Mouse (Mus musculus) neural tube, embryonic 12.5 days (tissue): ENCODE results near the gene Gm49380. TPM values are rescaled to one million over a fixed set of nuclear protein-coding genes. Genes with fewer than 3 reads are reported as not detected.

ENCODE experiments used
- ATAC-seq: fragments of 200-750 bp; cut with Nextera tagmentation; 2 replicates; pipeline ENCODE4 v1.8.0; 2017; ENCODE audit warnings: low read depth, mild to moderate bottlenecking, moderate TSS enrichment, moderate library complexity; ENCODE audit not compliant: low FRiP score
- H3K27ac ChIP-seq: fragments of 300-500 bp; sonication (generic); 2 replicates; pipeline ENCODE4 v1.5.1; 2016
- H3K27me3 ChIP-seq: fragments of 300-500 bp; sonication (generic); replicated peaks from 2 replicates; pipeline ENCODE4 v1.6.1; 2016; ENCODE audit warnings: mild to moderate bottlenecking
- H3K36me3 ChIP-seq: fragments of 300-500 bp; sonication (generic); 2 replicates; pipeline ENCODE4 v1.6.1; 2016; ENCODE audit warnings: mild to moderate bottlenecking
- H3K4me1 ChIP-seq: fragments of 300-500 bp; sonication (generic); 2 replicates; pipeline ENCODE4 v1.6.1; 2016
- H3K4me2 ChIP-seq: fragments of 300-500 bp; sonication (generic); replicated peaks from 2 replicates; pipeline ENCODE4 v1.6.1; 2016; ENCODE audit warnings: mild to moderate bottlenecking
- H3K4me3 ChIP-seq: fragments of 300-500 bp; sonication (generic); 2 replicates; pipeline ENCODE4 v1.5.1; 2016
- H3K9ac ChIP-seq: fragments of 300-500 bp; sonication (generic); 2 replicates; pipeline ENCODE4 v1.6.1; 2016; ENCODE audit warnings: mild to moderate bottlenecking
- H3K9me3 ChIP-seq: fragments of 300-500 bp; sonication (generic); 2 replicates; pipeline ENCODE4 v1.6.1; 2016; ENCODE audit warnings: mild to moderate bottlenecking
- WGBS: fragments of 180-500 bp; shearing (Covaris S2); methylation state at CpG from one replicate; pipeline ENCODE4 v1.1.7; 2016; 5-methylcytosine and 5-hydroxymethylcytosine counted together
- polyA plus RNA-seq: library from polyadenylated mRNA; unstranded; fragments of >200 nt; fragmentation: Nextera tagmentation; extraction: Ambion mirVana; gene quantifications from 2 replicates; pipeline ENCODE4 v1.2.1, GENCODE M21; 2016

Gm49380 gene
- polyA plus RNA-seq, 1 experiment from 2014 or later: 0.51 TPM

- no peaks in the 10 kb centered on the region for H3K4me1 ChIP-seq
- no peaks in the 10 kb centered on the region for H3K27me3 ChIP-seq
- ATAC-seq: no peak
- H3K4me3 ChIP-seq: no peak overlapping the region
- no peak overlapping the region for H3K9ac ChIP-seq
- H3K27ac ChIP-seq: no peak overlapping the region
- no peaks in the 10 kb centered on the region for H3K9me3 ChIP-seq
- no peaks in the 10 kb centered on the region for H3K36me3 ChIP-seq
- H3K4me2 ChIP-seq: no peak overlapping the region
- 90% methylated on average over 5 of the region's 5 CpGs for WGBS
Measured at GRCm38 (mm10) chr9:44031079-44031478, 82.2 kb downstream of the Gm49380 start.

GRCm38 (mm10) chr9:44030646-44031045 is 82.7 kb downstream of the Gm49380 start:
- no peak for ATAC-seq
- H3K4me3 ChIP-seq: no peak overlapping the region

GRCm38 (mm10) chr9:44029580-44030236 is 83.6 kb downstream of the Gm49380 start:
- ATAC-seq: no peak
- 68% methylated on average over 5 of the region's 5 CpGs for WGBS
- Histone ChIP-seq H3K9me3 (no peaks in the 10 kb centered on the region), H3K27ac (no peak overlapping the region), H3K27me3 (no peaks in the 10 kb centered on the region), H3K4me1 (no peaks in the 10 kb centered on the region), H3K36me3 (no peaks in the 10 kb centered on the region), H3K9ac (no peak overlapping the region), H3K4me2 (no peak overlapping the region), H3K4me3 (no peak overlapping the region)

More at GRCm38 (mm10) chr9:44030646-44031045, 82.7 kb downstream of the Gm49380 start:
- no peaks in the 10 kb centered on the region for H3K36me3 ChIP-seq
- 90% methylated on average over 4 of the region's 4 CpGs for WGBS
- no peak overlapping the region for H3K9ac ChIP-seq
- H3K27ac ChIP-seq: no peak overlapping the region
- no peaks in the 10 kb centered on the region for H3K27me3 ChIP-seq
- H3K4me1 ChIP-seq: no peaks in the 10 kb centered on the region
- no peak overlapping the region for H3K4me2 ChIP-seq
- H3K9me3 ChIP-seq: no peaks in the 10 kb centered on the region

GRCm38 (mm10) chr9:44024096-44024495 is 89.2 kb downstream of the Gm49380 start:
- ATAC-seq: no peak
- no peak overlapping the region for H3K27ac ChIP-seq
- H3K36me3 ChIP-seq: no peaks in the 10 kb centered on the region
- no peaks in the 10 kb centered on the region for H3K4me1 ChIP-seq
- H3K27me3 ChIP-seq: no peaks in the 10 kb centered on the region
- no peak overlapping the region for H3K4me2 ChIP-seq
- H3K9me3 ChIP-seq: no peaks in the 10 kb centered on the region
- no peak overlapping the region for H3K9ac ChIP-seq
- H3K4me3 ChIP-seq: no peak overlapping the region
- 77% methylated on average over 3 of the region's 3 CpGs for WGBS

GRCm38 (mm10) chr9:44022100-44022847 is 91.0 kb downstream of the Gm49380 start:
- Histone ChIP-seq H3K9ac (no peak overlapping the region), H3K36me3 (no peaks in the 10 kb centered on the region), H3K27ac (no peak overlapping the region), H3K27me3 (no peaks in the 10 kb centered on the region), H3K9me3 (no peaks in the 10 kb centered on the region), H3K4me3 (no peak overlapping the region), H3K4me2 (no peak overlapping the region), H3K4me1 (no peaks in the 10 kb centered on the region)
- WGBS: 69% methylated on average over 8 of the region's 8 CpGs
- no peak for ATAC-seq

GRCm38 (mm10) chr9:44020001-44020400 is 93.3 kb downstream of the Gm49380 start:
- H3K36me3 ChIP-seq: no peaks in the 10 kb centered on the region

GRCm38 (mm10) chr9:44017846-44018245 is 95.5 kb downstream of the Gm49380 start:
- 80% methylated on average over 5 of the region's 5 CpGs for WGBS
- no peaks in the 10 kb centered on the region for H3K4me1 ChIP-seq
- H3K27ac ChIP-seq: no peak overlapping the region
- no peaks in the 10 kb centered on the region for H3K9me3 ChIP-seq
- H3K36me3 ChIP-seq: no peaks in the 10 kb centered on the region
- no peak for ATAC-seq
- no peak overlapping the region for H3K4me3 ChIP-seq
- H3K9ac ChIP-seq: no peak overlapping the region
- H3K4me2 ChIP-seq: no peak overlapping the region
- no peaks in the 10 kb centered on the region for H3K27me3 ChIP-seq

More at GRCm38 (mm10) chr9:44020001-44020400, 93.3 kb downstream of the Gm49380 start:
- no peaks in the 10 kb centered on the region for H3K27me3 ChIP-seq
- WGBS: 85% methylated on average over 7 of the region's 7 CpGs
- H3K27ac ChIP-seq: no peak overlapping the region
- no peak overlapping the region for H3K4me3 ChIP-seq
- no peak for ATAC-seq
- H3K4me1 ChIP-seq: no peaks in the 10 kb centered on the region
- H3K4me2 ChIP-seq: no peak overlapping the region
- no peaks in the 10 kb centered on the region for H3K9me3 ChIP-seq
- H3K9ac ChIP-seq: no peak overlapping the region

Other genes with a start within 250 kb of the Gm49380 start
- 0.33 and 0.91 TPM in 2 replicates for gene Thy1, start 70.1 kb downstream of the Gm49380 start, polyA plus RNA-seq
- gene Usp2, start 46.5 kb downstream of the Gm49380 start, polyA plus RNA-seq: 9.1 and 9.3 TPM in 2 replicates
- 0.18 TPM in 1 of 2 replicates, not detected in the other for gene Mfrp, start 11.8 kb downstream of the Gm49380 start, polyA plus RNA-seq
- 0.43 and 0.74 TPM in 2 replicates for gene C1qtnf5, start 6.3 kb downstream of the Gm49380 start, polyA plus RNA-seq
- 57.4 and 59.2 TPM in 2 replicates for gene Rnf26, start within 50 bp of the Gm49380 start, polyA plus RNA-seq
- 19.2 and 19.4 TPM in 2 replicates for gene Mcam, start 21.0 kb upstream of the Gm49380 start, polyA plus RNA-seq
- 22.1 and 25.5 TPM in 2 replicates for gene Cbl, start 120.5 kb upstream of the Gm49380 start, polyA plus RNA-seq
- gene Ccdc153, start 127.2 kb upstream of the Gm49380 start, polyA plus RNA-seq: not detected in 2 replicates
- gene Pdzd3, start 138.0 kb upstream of the Gm49380 start, polyA plus RNA-seq: 0.09 and 0.14 TPM in 2 replicates
- 3.7 and 3.8 TPM in 2 replicates for gene Nlrx1, start 155.1 kb upstream of the Gm49380 start, polyA plus RNA-seq
- gene Abcg4, start 175.1 kb upstream of the Gm49380 start, polyA plus RNA-seq: 12.2 and 13.8 TPM in 2 replicates
- gene Hinfp, start 192.2 kb upstream of the Gm49380 start, polyA plus RNA-seq: 31.2 and 33.5 TPM in 2 replicates
- gene C2cd2l, start 206.8 kb upstream of the Gm49380 start, polyA plus RNA-seq: 25.3 and 26.9 TPM in 2 replicates
- 34.6 and 39.1 TPM in 2 replicates for gene Dpagt1, start 212.5 kb upstream of the Gm49380 start, polyA plus RNA-seq
- gene H2afx, start 221.2 kb upstream of the Gm49380 start, polyA plus RNA-seq: 281 and 302 TPM in 2 replicates
- gene Hmbs, start 230.7 kb upstream of the Gm49380 start, polyA plus RNA-seq: 92.8 and 95.0 TPM in 2 replicates
- 36.9 and 37.8 TPM in 2 replicates for gene Vps11, start 248.2 kb upstream of the Gm49380 start, polyA plus RNA-seq